Mouse (Mus musculus): ENCODE data around the gene Eva1b. TPM values are rescaled to one million over a fixed set of nuclear protein-coding genes. Genes with fewer than 3 reads are reported as not detected.

Gene Eva1b
- polyA plus RNA-seq, 1 experiment from 2014 or later, result 41.8 TPM

- peak; percentile 83 for ATAC-seq
- no peaks in the 10 kb centered on the region for H3K9me3 ChIP-seq
- peak overlapping the region; percentile 43 for H3K4me2 ChIP-seq (replicated peaks)
- WGBS, result 17% methylated on average over 12 of the region's 12 CpGs
- peak overlapping the region; percentile 10; the same call in 1 of the 2 replicates for H3K9ac ChIP-seq
- H3K4me3 ChIP-seq (replicated peaks), result no peak overlapping the region
- no peaks in the 10 kb centered on the region for H3K27me3 ChIP-seq (replicated peaks)
- H3K27ac ChIP-seq, result peak overlapping the region; percentile 88
- peaks cover 45% of the 10 kb centered on the region for H3K4me1 ChIP-seq (replicated peaks)
- no peaks in the 10 kb centered on the region for H3K36me3 ChIP-seq
Observed at GRCm38 (mm10) chr4:126110374-126111152, 37.0 kb upstream of the Eva1b start.

- H3K4me1 ChIP-seq (replicated peaks), result peaks cover 39% of the 10 kb centered on the region
- peak overlapping the region; percentile 43 for H3K4me2 ChIP-seq (replicated peaks)
- 0 out of 2 replicates have a peak, but pooled peaks have one; percentile 12 for ATAC-seq
- H3K9me3 ChIP-seq, result no peaks in the 10 kb centered on the region
- no peaks in the 10 kb centered on the region for H3K36me3 ChIP-seq
- H3K4me3 ChIP-seq (replicated peaks), result no peak overlapping the region
- H3K27me3 ChIP-seq (replicated peaks), result no peaks in the 10 kb centered on the region
- WGBS, result 27% methylated on average over 7 of the region's 7 CpGs
- no peak overlapping the region for H3K9ac ChIP-seq
- peak overlapping the region; percentile 88 for H3K27ac ChIP-seq
Observed at GRCm38 (mm10) chr4:126111153-126111549, 36.4 kb upstream of the Eva1b start.

GRCm38 (mm10) chr4:126113243-126113642 is 34.3 kb upstream of the Eva1b start:
- WGBS, result 74% methylated on average over 4 of the region's 4 CpGs
- no peak overlapping the region for H3K9ac ChIP-seq
- H3K27me3 ChIP-seq (replicated peaks), result no peaks in the 10 kb centered on the region
- H3K9me3 ChIP-seq, result no peaks in the 10 kb centered on the region
- peaks cover 34% of the 10 kb centered on the region for H3K4me1 ChIP-seq (replicated peaks)
- H3K4me3 ChIP-seq (replicated peaks), result no peak overlapping the region
- no peak overlapping the region for H3K4me2 ChIP-seq (replicated peaks)
- H3K36me3 ChIP-seq, result no peaks in the 10 kb centered on the region
- no peak overlapping the region for H3K27ac ChIP-seq
- ATAC-seq, result no peak

DNA sequence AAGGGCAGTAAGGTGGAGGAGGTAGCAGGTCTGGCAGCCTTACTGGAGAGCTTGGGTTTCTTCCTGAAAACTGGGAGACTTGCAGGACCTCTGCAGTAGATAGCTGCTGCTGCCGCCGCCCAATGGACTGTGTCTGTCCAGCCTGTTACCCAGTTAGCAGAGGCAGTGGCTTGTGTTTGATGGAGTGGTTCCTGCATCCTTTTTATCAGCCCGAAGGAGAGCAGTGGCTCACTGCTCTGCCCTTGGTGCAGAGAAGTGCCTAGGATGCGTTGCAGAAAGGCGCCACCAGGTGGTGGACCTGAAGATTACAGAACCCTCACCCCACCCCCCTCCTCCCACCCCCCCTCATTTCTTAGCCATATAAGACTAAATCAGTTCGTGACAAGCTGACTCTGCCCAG is 33.6 kb upstream of the Eva1b start:
- ATAC-seq, result no peak

GRCm38 (mm10) chr4:126115411-126115810 is 32.1 kb upstream of the Eva1b start:
- Histone ChIP-seq H3K9me3 (no peaks in the 10 kb centered on the region), H3K36me3 (no peaks in the 10 kb centered on the region), H3K4me1 (replicated peaks) (peaks cover 16% of the 10 kb centered on the region), H3K27ac (no peak overlapping the region), H3K4me3 (replicated peaks) (no peak overlapping the region), H3K9ac (no peak overlapping the region), H3K4me2 (replicated peaks) (no peak overlapping the region), H3K27me3 (replicated peaks) (no peaks in the 10 kb centered on the region)
- no peak for ATAC-seq
- WGBS, result 87% methylated on average over 9 of the region's 9 CpGs

More for the DNA sequence above, 33.6 kb upstream of the Eva1b start:
- Histone ChIP-seq H3K9me3 (no peaks in the 10 kb centered on the region), H3K9ac (no peak overlapping the region), H3K27ac (no peak overlapping the region), H3K36me3 (no peaks in the 10 kb centered on the region), H3K27me3 (replicated peaks) (no peaks in the 10 kb centered on the region), H3K4me2 (replicated peaks) (no peak overlapping the region), H3K4me1 (replicated peaks) (peaks cover 27% of the 10 kb centered on the region), H3K4me3 (replicated peaks) (no peak overlapping the region)
- 23% methylated on average over 6 of the region's 6 CpGs for WGBS

DNA sequence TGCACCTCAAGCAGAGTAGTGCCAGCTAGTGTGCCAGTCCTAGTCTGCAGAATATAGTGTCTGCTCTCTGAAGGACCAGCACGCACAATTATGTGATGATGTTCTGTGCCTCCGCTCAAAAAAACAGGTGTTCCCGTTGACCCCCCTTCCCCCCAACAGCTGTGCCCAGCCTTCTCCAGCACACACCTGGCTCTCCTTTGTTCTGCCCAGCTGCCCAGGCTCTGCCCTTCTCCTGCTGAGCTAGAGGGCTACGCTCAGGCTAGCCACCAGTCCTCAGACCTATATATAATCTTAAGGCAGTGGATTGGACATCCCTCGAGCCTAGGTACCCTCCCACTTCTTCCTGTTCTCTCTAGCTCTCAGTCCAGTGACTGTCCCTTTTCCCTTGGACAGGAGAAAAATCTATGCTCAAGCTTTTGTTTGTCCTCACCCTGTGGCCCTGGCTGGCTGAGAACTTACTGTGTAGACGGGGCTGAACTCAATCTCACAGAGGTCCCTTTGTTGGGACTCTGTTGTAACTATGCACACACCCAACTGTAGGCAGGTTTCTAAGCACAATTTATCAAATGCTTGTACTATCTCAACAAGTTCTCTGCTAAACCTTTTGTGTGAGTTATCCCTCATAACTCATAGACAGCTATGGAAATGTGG is 31.5 kb upstream of the Eva1b start:
- WGBS, result 69% methylated on average over 6 of the region's 6 CpGs
- Histone ChIP-seq H3K27me3 (replicated peaks) (no peaks in the 10 kb centered on the region), H3K27ac (no peak overlapping the region), H3K4me3 (replicated peaks) (no peak overlapping the region), H3K9ac (no peak overlapping the region), H3K9me3 (no peaks in the 10 kb centered on the region), H3K36me3 (no peaks in the 10 kb centered on the region), H3K4me1 (replicated peaks) (peaks cover 10% of the 10 kb centered on the region), H3K4me2 (replicated peaks) (no peak overlapping the region)
- no peak for ATAC-seq

DNA sequence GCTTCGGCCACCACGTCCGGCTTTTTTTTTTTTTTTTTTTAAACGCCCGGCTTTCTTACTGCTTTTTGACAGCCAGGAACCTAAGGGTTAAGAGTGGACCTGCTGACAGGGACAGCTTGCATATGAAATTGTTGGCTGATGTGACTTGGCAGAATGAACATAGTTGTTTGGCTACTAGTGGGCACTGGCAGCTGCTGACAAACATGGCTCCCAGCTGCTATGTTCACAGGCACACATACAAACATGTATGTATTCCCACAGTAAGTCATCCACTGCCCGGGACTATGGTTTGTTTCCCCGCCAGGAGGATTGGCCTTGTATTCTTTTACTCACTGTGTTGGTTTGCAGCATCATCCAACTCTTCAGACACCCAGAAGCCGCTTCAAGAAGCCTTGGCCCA is 30.4 kb upstream of the Eva1b start:
- ATAC-seq, result no peak
- no peak overlapping the region for H3K9ac ChIP-seq
- H3K27me3 ChIP-seq (replicated peaks), result no peaks in the 10 kb centered on the region
- no peak overlapping the region for H3K4me3 ChIP-seq (replicated peaks)
- H3K4me2 ChIP-seq (replicated peaks), result no peak overlapping the region
- WGBS, result 82% methylated on average over 8 of the region's 8 CpGs
- peaks cover 7% of the 10 kb centered on the region for H3K4me1 ChIP-seq (replicated peaks)
- H3K27ac ChIP-seq, result no peak overlapping the region
- 0 out of 2 replicates have a peak, but pooled peaks cover 4% of the 10 kb centered on the region for H3K36me3 ChIP-seq
- no peaks in the 10 kb centered on the region for H3K9me3 ChIP-seq

DNA sequence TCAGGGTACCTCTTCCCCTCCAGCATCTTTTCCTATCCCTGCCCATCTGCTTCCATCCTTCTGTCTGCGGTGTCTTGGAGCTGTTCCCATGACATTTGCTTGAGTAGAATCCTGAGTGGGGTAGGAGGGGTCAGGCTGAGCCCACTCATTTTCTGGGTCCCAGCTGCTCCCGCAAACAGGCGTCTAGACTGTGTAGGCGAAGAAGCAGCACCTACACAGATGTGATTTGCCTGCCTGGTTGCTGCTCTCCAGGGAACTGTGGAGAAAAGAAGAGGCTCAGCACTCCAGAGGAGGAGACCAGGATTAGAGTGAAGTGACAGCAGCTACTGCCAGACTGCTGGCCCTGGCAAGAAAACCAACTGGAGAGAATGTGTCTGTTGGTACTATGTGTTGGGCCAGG is 28.9 kb upstream of the Eva1b start:
- WGBS, result 83% methylated on average over 4 of the region's 4 CpGs
- no peaks in the 10 kb centered on the region for H3K9me3 ChIP-seq
- no peaks in the 10 kb centered on the region for H3K27me3 ChIP-seq (replicated peaks)
- no peak overlapping the region for H3K9ac ChIP-seq
- H3K27ac ChIP-seq, result no peak overlapping the region
- ATAC-seq, result no peak
- 0 out of 2 replicates have a peak, but pooled peaks cover 4% of the 10 kb centered on the region for H3K36me3 ChIP-seq
- no peak overlapping the region for H3K4me3 ChIP-seq (replicated peaks)
- peaks cover 7% of the 10 kb centered on the region for H3K4me1 ChIP-seq (replicated peaks)
- H3K4me2 ChIP-seq (replicated peaks), result no peak overlapping the region

DNA sequence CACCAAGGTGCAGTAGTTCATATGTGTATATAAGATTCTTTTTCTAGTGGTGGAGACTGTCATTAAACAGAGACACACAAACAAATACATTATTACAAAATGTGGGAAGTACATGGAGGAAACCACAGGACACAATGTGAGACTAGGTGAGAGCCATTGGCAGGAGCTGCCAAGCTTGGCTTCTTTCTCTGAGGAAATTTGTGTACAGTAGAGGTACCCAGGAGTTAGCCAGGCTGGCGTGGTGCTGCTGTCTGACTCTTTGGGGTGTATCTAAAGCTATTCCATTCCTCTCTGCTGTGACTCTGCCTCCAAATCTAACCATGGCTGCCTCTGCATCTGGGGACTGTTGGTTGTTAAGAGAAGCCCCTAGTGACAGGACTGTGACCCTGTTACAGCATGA is 28.5 kb upstream of the Eva1b start:
- Histone ChIP-seq H3K27me3 (replicated peaks) (no peaks in the 10 kb centered on the region), H3K4me1 (replicated peaks) (peaks cover 3% of the 10 kb centered on the region; the same call in 1 of the 2 replicates), H3K9me3 (no peaks in the 10 kb centered on the region), H3K36me3 (0 out of 2 replicates have a peak, but pooled peaks cover 4% of the 10 kb centered on the region), H3K4me2 (replicated peaks) (no peak overlapping the region), H3K4me3 (replicated peaks) (no peak overlapping the region), H3K9ac (no peak overlapping the region), H3K27ac (no peak overlapping the region)
- 83% methylated on average over 1 of the region's 1 CpGs for WGBS
- ATAC-seq, result no peak

- H3K4me2 ChIP-seq (replicated peaks), result no peak overlapping the region
- no peak overlapping the region for H3K4me3 ChIP-seq (replicated peaks)
- H3K27ac ChIP-seq, result no peak overlapping the region
- H3K36me3 ChIP-seq, result peaks cover 7% of the 10 kb centered on the region; the same call in 1 of the 2 replicates
- H3K27me3 ChIP-seq (replicated peaks), result no peaks in the 10 kb centered on the region
- ATAC-seq, result no peak
- 92% methylated on average over 5 of the region's 5 CpGs for WGBS
- H3K9ac ChIP-seq, result no peak overlapping the region
- no peaks in the 10 kb centered on the region for H3K9me3 ChIP-seq
- no peaks in the 10 kb centered on the region for H3K4me1 ChIP-seq (replicated peaks)
Observed at GRCm38 (mm10) chr4:126120052-126120451, 27.5 kb upstream of the Eva1b start.

DNA sequence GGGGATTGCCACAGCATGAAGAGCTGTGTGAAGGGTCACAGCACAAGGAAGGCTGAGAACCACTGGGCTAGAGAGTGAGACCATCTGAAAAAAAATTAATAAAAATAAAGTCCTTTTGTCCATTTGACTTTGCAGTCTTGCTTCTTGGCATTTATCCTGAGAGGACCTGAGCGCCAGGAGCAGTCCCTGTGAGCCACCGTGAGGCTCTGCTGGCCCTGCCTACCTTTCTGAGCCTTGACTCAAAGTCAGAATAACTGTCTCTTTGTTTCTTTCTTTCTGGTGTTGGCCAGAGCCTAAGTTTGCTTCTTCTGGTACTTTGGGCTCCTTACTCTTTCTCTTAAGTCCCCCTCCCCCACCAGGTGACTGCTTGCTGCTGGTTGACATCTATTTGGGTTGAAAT is 27.0 kb upstream of the Eva1b start:
- no peak overlapping the region for H3K27ac ChIP-seq
- no peak overlapping the region for H3K9ac ChIP-seq
- peaks cover 9% of the 10 kb centered on the region for H3K36me3 ChIP-seq
- no peaks in the 10 kb centered on the region for H3K9me3 ChIP-seq
- H3K4me1 ChIP-seq (replicated peaks), result no peaks in the 10 kb centered on the region
- no peak overlapping the region for H3K4me3 ChIP-seq (replicated peaks)
- H3K27me3 ChIP-seq (replicated peaks), result no peaks in the 10 kb centered on the region
- H3K4me2 ChIP-seq (replicated peaks), result no peak overlapping the region
- ATAC-seq, result no peak
- 93% methylated on average over 2 of the region's 2 CpGs for WGBS

GRCm38 (mm10) chr4:126123309-126124040 is 24.1 kb upstream of the Eva1b start:
- H3K9ac ChIP-seq, result no peak overlapping the region
- H3K27me3 ChIP-seq (replicated peaks), result no peaks in the 10 kb centered on the region
- no peak overlapping the region for H3K4me2 ChIP-seq (replicated peaks)
- H3K9me3 ChIP-seq, result no peaks in the 10 kb centered on the region
- WGBS, result 85% methylated on average over 10 of the region's 10 CpGs
- H3K36me3 ChIP-seq, result peaks cover 19% of the 10 kb centered on the region
- H3K4me1 ChIP-seq (replicated peaks), result no peaks in the 10 kb centered on the region
- no peak for ATAC-seq
- no peak overlapping the region for H3K4me3 ChIP-seq (replicated peaks)
- no peak overlapping the region for H3K27ac ChIP-seq

Measured in intestine, embryonic 15.5 days (tissue).